Comparison of ENCODE assay signal across 8 mouse cellular contexts in genomic region chr17:44777337-44777804, GRCm38 (mm10). TPM values are rescaled to one million over a fixed set of nuclear protein-coding genes. Genes with fewer than 3 reads are reported as not detected.
DNase-seq lines count a peak whose midpoint lies in the region; ATAC-seq lines count a peak whose summit lies in the region.

No protein-coding gene starts in this region.

- H3K27ac ChIP-seq in hindbrain, embryonic 12.5 days = peak overlapping the region; percentile 88

- peak overlapping the region; percentile 76 for H3K4me2 ChIP-seq in hindbrain, embryonic 12.5 days (replicated peaks)

- H3K27me3 ChIP-seq in hindbrain, embryonic 12.5 days = no peaks in the 10 kb centered on the region

- H3K9ac ChIP-seq in hindbrain, embryonic 12.5 days = peak overlapping the region; percentile 90

- H3K4me1 ChIP-seq in hindbrain, embryonic 12.5 days = peaks cover 7% of the 10 kb centered on the region

- no peaks in the 10 kb centered on the region for H3K36me3 ChIP-seq in hindbrain, embryonic 12.5 days

- no peaks in the 10 kb centered on the region for H3K9me3 ChIP-seq in hindbrain, embryonic 12.5 days (replicated peaks)

- ATAC-seq in hindbrain, embryonic 12.5 days (ENCODE audit: low FRiP score) = peak; percentile 86

- WGBS in hindbrain, embryonic 12.5 days = under 1% methylated on average over 35 of the region's 35 CpGs

- peak; percentile 47 for DNase-seq in MEL-GATA-1-ER (ENCODE audit: extremely low read depth, low read depth)
- DNase-seq in cerebellum, adult 9-10 months = peak; percentile 72
- DNase-seq in frontal cortex, adult 2 months (ENCODE audit: extremely low spot score in 1 of 2, low spot score in 1 of 2) = peak; percentile 30 to 76
- DNase-seq in layer of hippocampus, postnatal 25 days (ENCODE audit: extremely low spot score in 1 of 2, low spot score in 1 of 2) = peak; percentile 55 to 71
- peak; percentile 65 for DNase-seq in lung, postnatal 14 days
- DNase-seq in ovary, postnatal 36 days (ENCODE audit: low spot score) = peak; percentile 73
- peak; percentile 60 for DNase-seq in urinary bladder, adult 2 months (ENCODE audit: low spot score)

- H3K4me3 ChIP-seq in hindbrain, embryonic 12.5 days = peak overlapping the region; percentile 77

RNA-seq across cellular contexts. Expression of gene Supt3, which starts 0.4 kb away (rescaled TPM):
- 7.9 and 8.3 TPM in 2 replicates for polyA plus RNA-seq in frontal cortex, adult 2 months (2012; rRNA removed)
- polyA plus RNA-seq in hindbrain, embryonic 12.5 days (2016; fragmentation: Nextera tagmentation; extraction: Ambion mirVana) = 26.2 and 26.9 TPM in 2 replicates
- 10 to 100 TPM; 14.6 TPM for total RNA-seq in layer of hippocampus, postnatal 25 days (2021)
- 4.8 and 7.6 TPM in 2 replicates for polyA plus RNA-seq in urinary bladder, adult 2 months (2012; rRNA removed)

RNA-seq across cellular contexts. Expression of gene Runx2, which starts 37.2 kb away (rescaled TPM):
- polyA plus RNA-seq in frontal cortex, adult 2 months (2012; rRNA removed) = 12.0 and 12.8 TPM in 2 replicates
- polyA plus RNA-seq in hindbrain, embryonic 12.5 days (2016; fragmentation: Nextera tagmentation; extraction: Ambion mirVana) = 4.6 and 7.8 TPM in 2 replicates
- 10 to 100 TPM; 11.0 to 11.7 TPM for total RNA-seq in layer of hippocampus, postnatal 25 days (2021)
- polyA plus RNA-seq in urinary bladder, adult 2 months (2012; rRNA removed) = 2.4 and 2.6 TPM in 2 replicates

Comparison
In these comparisons a context has a peak if more than half of its experiments do, and no peak if none do; other contexts are left out.
1. Peak in every context shown above with its lines: DNase-seq, ATAC-seq, H3K4me3 ChIP-seq and H3K27ac ChIP-seq.